Comparison of ENCODE assay signal across 9 mouse cellular contexts in the genomic region with DNA sequence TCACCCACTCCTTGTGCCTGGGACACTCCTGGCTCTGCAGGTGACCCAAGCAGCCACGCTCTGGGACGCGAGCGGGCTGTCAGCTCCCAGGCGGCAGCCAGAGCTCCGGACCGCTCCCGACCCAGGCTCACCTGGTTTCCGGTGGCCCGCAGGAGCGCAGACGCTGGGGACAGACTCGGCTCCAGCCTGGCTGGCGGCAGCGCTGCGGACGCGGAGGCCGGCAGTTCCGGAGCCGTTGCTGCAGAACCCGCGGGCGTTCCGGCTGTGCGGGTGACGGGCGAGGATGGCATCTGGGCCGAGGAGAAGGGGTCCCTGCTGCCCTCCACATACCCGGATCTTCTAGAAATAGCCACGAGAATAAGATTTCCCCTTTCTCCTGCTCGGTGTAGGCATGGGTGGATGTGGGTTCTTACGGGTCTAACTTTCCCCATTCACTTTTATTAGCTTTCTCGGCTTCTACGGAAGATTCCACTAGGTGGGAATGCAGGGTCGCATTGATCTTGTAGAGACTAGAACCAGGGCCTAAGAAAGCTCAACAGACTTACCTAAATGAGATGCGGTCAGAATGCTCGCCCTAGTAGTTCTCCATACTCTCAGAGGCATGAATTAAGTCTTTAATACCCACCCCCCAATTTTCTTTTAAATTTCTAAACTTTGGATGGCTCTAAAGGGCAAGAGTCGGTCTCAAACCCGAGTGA. TPM values are rescaled to one million over a fixed set of nuclear protein-coding genes. Genes with fewer than 3 reads are reported as not detected.
A peak's percentile ranks its signal among the peaks of the same experiment; 100 is the strongest.
DNase-seq lines count a peak whose midpoint lies in the region; ATAC-seq and TF ChIP-seq lines count a peak whose summit lies in the region.
"Had no signal": no experiment of that assay in that cellular context is flagged by ENCODE, and none has a peak within 500 bp of the region (broad histone marks: within the 10 kb centered on the region; RNA-seq: fewer than 3 reads in every experiment).

Gene Slc26a8, minus strand, starts transcription at position 648 of the 698 bp plus-strand sequence.

- peak within 1 kb of the TSS; percentile 59 for H3K9ac ChIP-seq in forebrain, embryonic 15.5 days (replicated peaks)
- peak within 1 kb of the TSS; percentile 95 for H3K9ac ChIP-seq in midbrain, postnatal 0 days (replicated peaks; ENCODE audit: low read length, poor library complexity, severe bottlenecking)

- H3K4me2 ChIP-seq in forebrain, embryonic 15.5 days (replicated peaks): peak within 1 kb of the TSS; percentile 73
- peak within 1 kb of the TSS; percentile 94 for H3K4me2 ChIP-seq in midbrain, postnatal 0 days (ENCODE audit: low read depth, low read length, poor library complexity, severe bottlenecking)

- H3K27ac ChIP-seq in thymus, adult 2 months (ENCODE audit: control insufficient read depth, insufficient read depth, low read length): 0 out of 2 replicates have a peak within 1 kb of the TSS, but pooled peaks have one; percentile 6
- H3K27ac ChIP-seq in forebrain, embryonic 15.5 days (replicated peaks): peak within 1 kb of the TSS; percentile 94
- peak within 1 kb of the TSS; percentile 96 for H3K27ac ChIP-seq in midbrain, postnatal 0 days (ENCODE audit: low read depth, low read length)

- H3K27me3 ChIP-seq in thymus, adult 2 months (ENCODE audit: control insufficient read depth, insufficient read depth, low read length): no peaks in the 10 kb centered on the region
- H3K27me3 ChIP-seq in forebrain, embryonic 15.5 days: 0 out of 2 replicates have a peak, but pooled peaks cover 3% of the 10 kb centered on the region
- no peaks in the 10 kb centered on the region for H3K27me3 ChIP-seq in midbrain, postnatal 0 days (ENCODE audit: insufficient read depth, low read length)

- TF ChIP-seq CTCF in thymus, adult 2 months (IDR thresholded peaks at IDR 0.05; ENCODE audit: borderline replicate concordance, control insufficient read depth, extremely low read depth, insufficient read depth, low read length, poor library complexity): no peak
- peak; percentile 1; the same call in 1 of the 2 replicates for TF ChIP-seq CTCF in midbrain, postnatal 0 days (IDR thresholded peaks at IDR 0.05)

- no peak for ATAC-seq in forebrain, embryonic 15.5 days (replicated peaks)
- ATAC-seq in midbrain, postnatal 0 days (ENCODE audit: low FRiP score): no peak

- no peaks in the 10 kb centered on the region for H3K9me3 ChIP-seq in forebrain, embryonic 15.5 days
- H3K9me3 ChIP-seq in midbrain, postnatal 0 days (ENCODE audit: low read length): no peaks in the 10 kb centered on the region

- WGBS in thymus, adult 2 months: 11% methylated on average over 40 of the region's 40 CpGs
- WGBS in forebrain, embryonic 15.5 days: 10% methylated on average over 40 of the region's 40 CpGs
- 9% methylated on average over 40 of the region's 40 CpGs for WGBS in midbrain, postnatal 0 days

- peak; percentile 42 for DNase-seq in adrenal gland, adult 2 months
- no peak for DNase-seq in adrenal gland, adult 8-10 months
- peak; percentile 20 for DNase-seq in thymus, adult 2 months
- DNase-seq in thymus, postnatal 0 days (ENCODE audit: low spot score): no peak
- peak; percentile 53 for DNase-seq in kidney, postnatal 14 days
- no peak for DNase-seq in midbrain, postnatal 0 days (ENCODE audit: low spot score)
- DNase-seq in thymus, postnatal 36 days: peak; percentile 15 to 45

- peaks cover 13% of the 10 kb centered on the region for H3K4me1 ChIP-seq in thymus, adult 2 months (replicated peaks; ENCODE audit: control insufficient read depth, insufficient read depth, low read length)
- peaks cover 34% of the 10 kb centered on the region for H3K4me1 ChIP-seq in forebrain, embryonic 15.5 days
- peaks cover 8% of the 10 kb centered on the region; the same call in 1 of the 2 replicates for H3K4me1 ChIP-seq in midbrain, postnatal 0 days (ENCODE audit: insufficient read depth, low read length)

- H3K36me3 ChIP-seq in thymus, adult 2 months (ENCODE audit: control insufficient read depth, insufficient read depth, low read length): no peaks in the 10 kb centered on the region
- no peaks in the 10 kb centered on the region for H3K36me3 ChIP-seq in forebrain, embryonic 15.5 days
- no peaks in the 10 kb centered on the region for H3K36me3 ChIP-seq in midbrain, postnatal 0 days (ENCODE audit: insufficient read depth, low read length)

- H3K4me3 ChIP-seq in thymus, adult 2 months (ENCODE audit: control insufficient read depth, insufficient read depth, low read length): peak within 1 kb of the TSS; percentile 41
- H3K4me3 ChIP-seq in forebrain, embryonic 15.5 days: peak within 1 kb of the TSS; percentile 95
- peak within 1 kb of the TSS; percentile 98 for H3K4me3 ChIP-seq in midbrain, postnatal 0 days (ENCODE audit: low read depth, low read length)

- TF ChIP-seq POLR2A in thymus, adult 2 months (IDR thresholded peaks at IDR 0.05; ENCODE audit: control insufficient read depth, extremely low read depth, insufficient read depth, low read length, poor library complexity): no peak

RNA-seq across cellular contexts. Expression of gene Slc26a8, which starts in this region (rescaled TPM):
- total RNA-seq in adrenal gland, adult 2 months (2021): 1 to 10 TPM; 1.2 to 1.3 TPM
- polyA plus RNA-seq in adrenal gland, adult 2 months (2012; rRNA removed): 1.1 TPM in 2 replicates
- 1 to 10 TPM; 1.4 to 3.1 (median 2.5) TPM for total RNA-seq in adrenal gland, adult 8-10 months (2022)
- 0.75 and 0.93 TPM in 2 replicates for polyA plus RNA-seq in thymus, adult 2 months (2012; rRNA removed)
- 0.42 and 0.79 TPM in 2 replicates for polyA plus RNA-seq in thymus, postnatal 0 days (2015; fragmentation: Nextera tagmentation; extraction: Ambion mirVana)
- polyA plus RNA-seq in forebrain, embryonic 15.5 days (2015; fragmentation: Nextera tagmentation; extraction: Ambion mirVana): 1.4 and 1.7 TPM in 2 replicates
- total RNA-seq in midbrain, postnatal 0 days (2014; rRNA removed): 1.1 and 4.4 TPM in 2 replicates
- polyA plus RNA-seq in midbrain, postnatal 0 days (2015; fragmentation: Nextera tagmentation; extraction: Ambion mirVana): 1.7 and 1.8 TPM in 2 replicates
- total RNA-seq: hematopoietic stem cell, adult 5-6 weeks had no signal

Comparison
In these comparisons a context has a peak if more than half of its experiments do, and no peak if none do; other contexts are left out.
1. DNase-seq: peak in adrenal gland, adult 2 months (single experiment), kidney, postnatal 14 days (single experiment) and thymus, postnatal 36 days (2 of 2); none in adrenal gland, adult 8-10 months (single experiment), thymus, postnatal 0 days (single experiment) and midbrain, postnatal 0 days (single experiment).
2. Peak in DNase-seq, H3K4me3 ChIP-seq and H3K27ac ChIP-seq in thymus, adult 2 months; RNA of the gene not detected or under 1 TPM.
3. H3K27ac ChIP-seq: peak in every context shown above with its lines; median percentile 96 in midbrain, postnatal 0 days; 94 in forebrain, embryonic 15.5 days; 6 in thymus, adult 2 months.
4. H3K4me3 ChIP-seq: peak in every context shown above with its lines; median percentile 98 in midbrain, postnatal 0 days; 95 in forebrain, embryonic 15.5 days; 41 in thymus, adult 2 months.